Mouse (Mus musculus): ENCODE measurements around the gene Gm49336.
A peak's percentile ranks its signal among the peaks of the same experiment; 100 is the strongest.

The Gm49336 gene

GRCm38 (mm10) chr14:60251281-60252003 is at the start of gene Gm49336, which contains the start of gene Nupl1:
Gene Gm49336, minus strand, starts transcription at chr14:60251507.
Gene Nupl1, minus strand, starts transcription at chr14:60251431.
- DNase-seq (ENCODE audit: inconsistent ontology term), result peak; percentile 99

DNA sequence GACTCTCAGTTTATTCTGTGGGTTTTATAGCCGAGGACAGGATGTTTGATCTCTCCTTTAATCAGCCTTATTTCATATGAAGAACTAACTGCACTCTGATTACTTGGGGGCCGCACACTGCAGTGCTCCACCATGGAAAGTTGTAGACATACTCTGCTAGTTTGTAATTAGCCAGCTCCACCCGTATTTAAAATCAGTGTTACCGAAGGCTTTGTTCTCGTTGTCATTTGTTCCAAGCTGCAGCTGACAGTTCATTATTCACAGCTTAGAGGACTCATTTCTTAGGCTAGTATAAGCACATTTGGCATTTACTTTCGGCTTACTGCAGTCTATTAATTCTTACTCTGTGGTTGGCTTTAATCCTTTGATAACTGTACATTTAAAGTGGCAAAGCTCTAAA is 49.7 kb upstream of the Gm49336 start:
- no peak for DNase-seq (ENCODE audit: inconsistent ontology term)

DNA sequence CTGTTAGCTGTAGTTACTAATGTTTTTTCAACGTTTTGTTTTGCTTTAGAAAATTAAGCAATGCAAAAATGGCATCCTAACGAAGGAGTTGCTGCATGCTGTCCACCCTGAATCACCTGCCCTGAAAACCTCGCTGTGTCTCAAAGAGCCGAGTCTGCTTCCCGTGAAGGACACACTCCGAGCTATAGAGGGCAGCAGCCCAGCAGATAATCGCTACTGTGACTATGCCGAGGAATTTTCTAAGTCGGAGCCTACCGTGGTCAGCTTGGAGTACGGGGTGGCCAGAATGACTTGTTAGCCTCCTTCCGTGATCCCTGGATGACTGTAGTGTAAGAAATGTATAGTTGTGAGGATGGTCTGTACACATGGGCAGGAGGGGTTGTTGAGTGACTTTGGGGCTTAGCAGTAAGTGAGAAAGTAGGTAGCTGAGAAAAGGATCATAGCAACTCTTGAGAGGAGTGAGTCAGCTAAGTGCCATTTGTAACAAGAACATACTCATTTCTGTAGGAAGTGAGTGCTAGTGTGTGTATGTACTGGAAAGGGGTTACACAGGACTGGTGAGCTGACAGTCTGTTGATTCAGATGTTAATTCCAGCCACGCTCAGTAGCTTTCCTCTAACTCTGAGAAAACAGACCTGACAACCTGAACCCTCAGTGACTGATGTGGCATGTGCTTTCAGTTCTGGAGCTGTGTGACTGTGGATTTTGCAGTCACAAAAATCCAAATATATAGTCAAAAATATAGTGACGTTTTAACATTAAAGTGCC is 49.1 kb upstream of the Gm49336 start:
- DNase-seq (ENCODE audit: inconsistent ontology term), result peak; percentile 5

DNA sequence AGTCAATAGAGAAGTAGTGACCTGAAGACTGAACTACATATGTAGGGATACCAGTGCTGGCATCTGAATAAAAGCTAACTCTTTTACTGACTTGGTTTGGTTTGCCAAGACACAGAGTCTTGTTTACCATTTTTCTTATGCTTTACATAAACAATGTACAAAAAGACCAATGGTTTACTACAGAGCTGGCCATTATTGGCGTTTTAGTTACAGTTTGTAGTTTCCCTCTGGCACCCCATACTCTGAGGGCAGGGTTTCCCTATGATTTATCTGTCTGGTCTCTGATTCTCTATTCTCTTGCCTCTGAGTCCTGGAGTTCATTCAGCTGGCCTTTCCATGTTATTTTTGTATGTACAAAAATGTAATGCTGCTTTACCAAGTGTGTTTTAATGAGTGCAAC is 44.2 kb upstream of the Gm49336 start:
- DNase-seq (ENCODE audit: inconsistent ontology term), result no peak

DNA sequence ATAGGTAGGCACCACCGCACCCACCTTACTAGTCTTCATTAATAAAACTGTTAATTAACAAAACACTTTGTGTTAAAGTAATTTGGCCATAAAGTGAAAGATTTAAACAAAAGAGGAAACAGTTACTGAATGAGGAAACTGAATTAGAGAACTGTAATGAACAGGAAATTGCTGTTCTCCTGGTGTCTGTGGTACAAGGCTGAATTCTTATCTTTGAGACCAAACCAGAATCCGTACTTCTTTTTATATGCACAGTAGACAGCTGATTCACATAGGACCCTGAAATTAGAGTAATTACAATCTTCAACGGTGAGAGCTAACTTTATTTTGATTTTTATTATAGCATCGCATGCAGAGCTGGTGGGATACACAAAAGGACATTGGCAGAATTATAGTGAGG is 39.1 kb upstream of the Gm49336 start:
- no peak for DNase-seq (ENCODE audit: inconsistent ontology term)

DNA sequence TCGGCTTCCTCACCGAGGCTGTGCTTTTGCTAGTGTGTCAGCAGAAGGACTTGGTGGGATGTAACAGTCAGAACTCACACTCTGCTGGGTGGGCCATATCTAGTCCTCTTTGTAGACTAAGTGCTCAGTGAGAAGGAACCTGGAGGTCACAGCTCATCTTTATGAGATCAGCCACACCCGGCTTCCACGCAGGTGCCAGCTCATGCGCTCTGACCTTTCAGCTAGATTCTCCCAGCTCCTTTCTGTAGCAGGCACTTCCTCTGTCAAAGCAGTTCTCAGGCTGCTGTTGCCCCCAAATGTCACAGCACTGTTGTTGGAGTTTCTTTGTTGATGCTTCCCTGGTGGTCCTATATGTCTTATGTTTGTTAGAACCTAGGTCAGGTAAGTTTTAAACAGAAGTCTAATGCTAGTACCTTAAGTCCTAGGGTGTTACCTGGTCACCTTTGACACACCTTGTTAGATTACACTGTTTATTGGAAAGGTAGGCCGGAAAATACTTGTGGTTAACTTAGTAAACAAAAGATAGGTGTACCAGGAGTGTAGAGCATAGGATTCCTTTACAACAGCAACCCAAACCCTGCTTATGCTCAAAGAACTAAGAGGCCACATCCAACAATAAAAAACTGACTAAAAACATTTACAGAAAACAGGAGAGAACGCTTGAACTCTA is 35.0 kb upstream of the Gm49336 start:
- DNase-seq (ENCODE audit: inconsistent ontology term), result no peak

GRCm38 (mm10) chr14:60275301-60276276 is 24.3 kb upstream of the Gm49336 start:
- DNase-seq (ENCODE audit: inconsistent ontology term), result no peak

DNA sequence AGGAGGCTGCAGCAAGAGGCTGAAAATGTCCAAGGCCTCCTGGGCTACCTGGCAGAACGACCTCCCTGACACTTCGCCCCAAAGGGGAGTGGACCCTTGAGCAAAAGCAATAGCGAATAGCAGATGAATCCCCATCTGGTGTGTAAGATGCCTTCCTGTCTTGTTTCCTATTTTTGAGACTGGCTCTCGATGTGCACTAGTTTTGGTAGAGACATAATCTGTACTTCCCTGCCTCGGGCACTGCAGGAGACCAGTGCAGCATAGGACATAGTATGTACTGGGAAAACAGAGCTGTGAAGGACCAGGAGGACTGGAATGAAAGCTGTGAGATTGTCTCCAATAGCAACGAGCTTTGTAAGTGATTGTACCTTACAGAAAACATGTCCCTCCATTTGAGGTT is 22.0 kb upstream of the Gm49336 start:
- DNase-seq (ENCODE audit: inconsistent ontology term), result no peak

DNA sequence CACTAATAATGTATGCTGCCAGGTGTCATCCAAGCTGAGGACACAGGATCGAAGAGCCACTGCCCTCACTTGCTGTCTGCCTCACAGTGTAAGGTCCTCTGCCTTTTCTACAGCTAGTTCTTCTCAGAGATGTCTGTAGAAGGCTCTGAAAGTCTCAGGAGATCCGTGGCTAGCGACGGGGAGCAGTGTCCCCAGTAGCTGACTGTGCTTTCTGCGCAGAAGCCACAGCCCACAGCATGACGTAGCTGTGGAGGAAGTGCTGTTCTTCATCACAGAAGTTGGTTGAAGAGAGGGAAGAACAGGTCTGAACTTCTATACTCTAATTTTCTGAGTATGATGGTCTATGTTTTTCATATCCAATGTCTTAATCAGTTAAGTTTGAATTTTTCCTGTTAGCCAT is 18.0 kb upstream of the Gm49336 start:
- DNase-seq (ENCODE audit: inconsistent ontology term), result no peak

GRCm38 (mm10) chr14:60264990-60265876 is 13.9 kb upstream of the Gm49336 start, which contains the start of gene Mtmr6:
Gene Mtmr6, plus strand, starts transcription at chr14:60265228.
- peak; percentile 99 for DNase-seq (ENCODE audit: inconsistent ontology term)

DNA sequence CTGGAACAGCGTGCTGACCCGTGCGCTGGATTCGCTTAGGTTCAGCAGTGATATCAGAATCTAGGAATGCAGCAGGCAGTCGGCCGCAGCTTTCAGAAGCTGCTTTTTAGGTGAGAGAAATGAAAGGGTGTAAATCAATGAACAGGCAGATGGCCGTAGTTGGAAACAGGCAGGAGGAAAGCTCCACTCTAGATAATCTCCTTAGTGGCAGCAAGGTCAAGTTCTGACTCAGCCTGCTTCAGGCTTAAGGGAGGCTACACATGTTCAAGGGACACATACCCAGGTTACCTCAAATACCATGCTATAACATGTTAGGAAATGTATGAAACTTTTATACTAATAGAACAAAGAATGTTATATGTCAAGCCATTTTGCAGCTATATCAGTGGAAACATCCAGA is 11.0 kb upstream of the Gm49336 start:
- DNase-seq (ENCODE audit: inconsistent ontology term), result no peak

GRCm38 (mm10) chr14:60257851-60258250 is 6.5 kb upstream of the Gm49336 start:
- no peak for DNase-seq (ENCODE audit: inconsistent ontology term)

DNA sequence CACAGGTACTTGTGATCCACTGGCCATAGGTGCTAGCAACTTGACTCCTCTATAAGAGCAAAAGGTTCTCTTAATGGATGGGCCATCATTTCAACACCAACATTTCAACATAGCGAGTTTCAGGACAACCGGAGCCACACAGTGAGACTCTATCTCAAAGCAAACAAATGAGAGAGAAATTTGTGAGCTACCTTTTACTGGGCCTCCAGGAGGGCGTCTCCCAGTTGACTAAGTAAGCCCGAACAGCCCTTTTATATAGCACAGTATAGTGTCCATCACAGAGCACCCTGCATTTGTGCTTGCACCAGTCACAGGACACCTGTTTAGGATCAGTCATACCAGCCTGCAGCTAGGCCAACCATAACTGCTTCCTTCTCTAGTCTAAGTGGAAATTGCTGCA is 5.8 kb upstream of the Gm49336 start:
- DNase-seq (ENCODE audit: inconsistent ontology term), result no peak

DNA sequence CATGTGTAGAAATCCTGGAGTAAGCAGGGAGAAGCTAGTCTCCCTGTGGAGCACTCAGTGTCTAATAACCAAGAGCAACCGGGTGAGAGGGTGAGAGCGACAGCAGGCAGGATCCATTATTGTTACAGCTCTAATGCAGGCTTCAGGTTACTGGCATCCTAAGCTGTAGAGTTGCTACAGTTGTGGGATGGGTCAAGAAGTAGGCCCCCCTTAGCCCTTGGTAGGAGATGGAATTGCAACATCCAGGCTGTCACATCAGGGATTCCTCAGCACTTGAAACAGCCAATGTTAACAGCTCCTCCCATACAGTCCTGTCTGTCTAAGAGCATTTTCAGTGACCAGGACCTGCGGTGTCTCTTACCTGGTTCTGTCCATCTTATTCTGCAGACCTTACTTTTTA is 5.0 kb upstream of the Gm49336 start:
- no peak for DNase-seq (ENCODE audit: inconsistent ontology term)

DNA sequence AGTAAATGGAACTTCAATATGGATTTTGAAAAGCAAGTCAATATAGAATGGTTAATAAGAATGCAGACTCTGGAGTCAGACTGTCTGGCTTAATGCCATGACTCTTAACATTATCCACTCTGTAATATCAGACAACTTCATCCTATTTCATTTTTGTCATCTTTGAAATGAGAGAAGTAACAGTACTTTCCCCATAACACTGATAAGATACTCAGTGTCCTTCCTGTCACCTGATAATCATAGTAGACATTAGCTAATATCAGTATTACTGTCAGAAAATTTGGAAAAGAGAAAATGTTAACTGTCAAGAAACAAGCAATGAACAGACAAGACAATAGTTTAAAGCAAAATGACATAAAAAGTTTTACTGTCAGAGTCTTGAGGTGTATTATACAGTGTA is 3.5 kb upstream of the Gm49336 start:
- DNase-seq (ENCODE audit: inconsistent ontology term), result no peak

DNA sequence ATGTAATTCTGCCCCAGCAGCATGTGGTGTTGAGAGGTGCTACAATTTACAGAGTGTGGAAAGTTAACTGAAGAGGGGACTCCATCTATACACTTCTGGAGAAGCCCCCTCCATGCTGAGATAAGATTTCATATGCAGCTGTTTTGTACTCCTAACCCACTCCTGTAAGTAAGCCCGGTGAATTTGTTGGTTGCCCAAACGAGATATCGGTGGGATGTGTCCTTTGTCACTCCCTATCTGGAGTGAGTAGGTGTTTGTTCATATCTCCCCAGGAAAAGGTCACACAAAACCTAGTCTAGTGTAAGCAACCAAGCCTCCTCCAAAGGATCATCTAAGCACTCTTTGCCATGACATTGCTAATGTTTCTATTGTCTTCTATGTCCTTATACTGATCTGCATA is 2.2 kb upstream of the Gm49336 start:
- no peak for DNase-seq (ENCODE audit: inconsistent ontology term)

GRCm38 (mm10) chr14:60252004-60253000 is 995 bp upstream of the Gm49336 start:
- no peak for DNase-seq (ENCODE audit: inconsistent ontology term)

GRCm38 (mm10) chr14:60250879-60251278 is 428 bp downstream of the Gm49336 start:
- DNase-seq (ENCODE audit: inconsistent ontology term), result no peak

- no peak for DNase-seq (ENCODE audit: inconsistent ontology term)
These were observed 941 bp downstream of the Gm49336 start for GRCm38 (mm10) chr14:60250366-60250765.

Data from Muller cell, postnatal 12 days (primary cell).